Mouse (Mus musculus): Measurements from ENCODE around the gene Gng3. TPM values are rescaled to one million over a fixed set of nuclear protein-coding genes. Genes with fewer than 3 reads are reported as not detected.

Gene Gng3
- polyA plus RNA-seq, 1 experiment from 2014 or later: 1.3 TPM

- Histone ChIP-seq H3K4me1 (replicated peaks) (peaks cover 19% of the 10 kb centered on the region), H3K36me3 (peaks cover 20% of the 10 kb centered on the region), H3K27ac (peak within 1 kb of the TSS; percentile 87), H3K4me2 (peak within 1 kb of the TSS; percentile 65), H3K27me3 (no peaks in the 10 kb centered on the region), H3K4me3 (peak within 1 kb of the TSS; percentile 71), H3K9ac (peak within 1 kb of the TSS; percentile 62), H3K9me3 (replicated peaks) (no peaks in the 10 kb centered on the region)
- peak; percentile 96 for ATAC-seq (replicated peaks; ENCODE audit: insufficient number of reproducible peaks, insufficient read depth, low FRiP score, low read depth)
- under 1% methylated on average over 30 of the region's 30 CpGs for WGBS
Measured at GRCm38 (mm10) chr19:8802130-8802821, 36.7 kb downstream of the Gng3 start, which contains the start of gene Zbtb3. Gene Zbtb3, plus strand, starts transcription at chr19:8802555.

GRCm38 (mm10) chr19:8798947-8799315, 40.1 kb downstream of the Gng3 start:
- ATAC-seq (replicated peaks; ENCODE audit: insufficient number of reproducible peaks, insufficient read depth, low FRiP score, low read depth): no peak
- H3K4me2 ChIP-seq: peak overlapping the region; percentile 72
- peak overlapping the region; percentile 89 for H3K4me3 ChIP-seq
- no peaks in the 10 kb centered on the region for H3K27me3 ChIP-seq
- H3K9ac ChIP-seq: no peak overlapping the region
- H3K9me3 ChIP-seq (replicated peaks): no peaks in the 10 kb centered on the region
- H3K27ac ChIP-seq: no peak overlapping the region
- H3K36me3 ChIP-seq: peaks cover 16% of the 10 kb centered on the region
- peaks cover 21% of the 10 kb centered on the region for H3K4me1 ChIP-seq (replicated peaks)

- Histone ChIP-seq H3K4me1 (replicated peaks) (peaks cover 19% of the 10 kb centered on the region), H3K9me3 (replicated peaks) (no peaks in the 10 kb centered on the region), H3K36me3 (peaks cover 21% of the 10 kb centered on the region), H3K27ac (peak within 1 kb of the TSS; percentile 68), H3K9ac (peak within 1 kb of the TSS; percentile 85), H3K4me2 (peak within 1 kb of the TSS; percentile 72), H3K4me3 (peak within 1 kb of the TSS; percentile 89), H3K27me3 (no peaks in the 10 kb centered on the region)
- ATAC-seq (replicated peaks; ENCODE audit: insufficient number of reproducible peaks, insufficient read depth, low FRiP score, low read depth): peak; percentile 76
- WGBS: 2% methylated on average over 25 of the region's 25 CpGs
Measured at GRCm38 (mm10) chr19:8798264-8798946, 40.6 kb downstream of the Gng3 start, which contains the start of gene Polr2g. Gene Polr2g, minus strand, starts transcription at chr19:8798577.

- no peaks in the 10 kb centered on the region for H3K27me3 ChIP-seq
- 72% methylated on average over 7 of the region's 7 CpGs for WGBS
- peaks cover 10% of the 10 kb centered on the region for H3K4me1 ChIP-seq (replicated peaks)
- H3K9ac ChIP-seq: no peak overlapping the region
- ATAC-seq (replicated peaks; ENCODE audit: insufficient number of reproducible peaks, insufficient read depth, low FRiP score, low read depth): no peak
- no peak overlapping the region for H3K4me2 ChIP-seq
- H3K9me3 ChIP-seq (replicated peaks): no peaks in the 10 kb centered on the region
- H3K36me3 ChIP-seq: peaks cover 34% of the 10 kb centered on the region
- H3K27ac ChIP-seq: no peak overlapping the region
- H3K4me3 ChIP-seq: no peak overlapping the region
Measured at GRCm38 (mm10) chr19:8790171-8790570, 48.8 kb downstream of the Gng3 start.

DNA sequence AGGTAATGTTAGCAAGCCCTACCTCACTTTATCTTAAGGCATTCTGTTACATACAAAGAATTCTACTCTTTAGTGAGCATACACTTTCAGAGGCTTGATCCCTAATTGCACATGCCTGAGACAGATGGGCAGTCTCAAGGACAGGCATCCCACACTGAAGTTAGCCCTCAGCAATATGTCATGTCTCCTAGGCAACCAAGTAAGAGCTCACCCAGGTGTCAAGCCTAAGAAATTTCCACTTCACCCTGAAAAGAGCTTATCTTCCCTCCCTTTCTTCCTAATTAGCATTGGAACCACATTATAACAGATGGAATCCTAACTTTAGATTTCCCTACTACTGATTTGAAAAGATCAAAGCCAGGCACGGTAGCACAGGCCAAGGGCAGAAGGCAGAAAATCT, 49.8 kb downstream of the Gng3 start:
- no peak overlapping the region for H3K27ac ChIP-seq
- H3K36me3 ChIP-seq: peaks cover 24% of the 10 kb centered on the region
- no peaks in the 10 kb centered on the region for H3K27me3 ChIP-seq
- no peak overlapping the region for H3K4me3 ChIP-seq
- ATAC-seq (replicated peaks; ENCODE audit: insufficient number of reproducible peaks, insufficient read depth, low FRiP score, low read depth): no peak
- H3K9me3 ChIP-seq (replicated peaks): no peaks in the 10 kb centered on the region
- peaks cover 12% of the 10 kb centered on the region for H3K4me1 ChIP-seq (replicated peaks)
- 38% methylated on average over 1 of the region's 1 CpGs for WGBS
- H3K9ac ChIP-seq: no peak overlapping the region
- H3K4me2 ChIP-seq: no peak overlapping the region

- H3K4me1 ChIP-seq (replicated peaks): peaks cover 12% of the 10 kb centered on the region
- 43% methylated on average over 3 of the region's 3 CpGs for WGBS
Measured at GRCm38 (mm10) chr19:8788521-8788920, 50.5 kb downstream of the Gng3 start.

More at GRCm38 (mm10) chr19:8788521-8788920, 50.5 kb downstream of the Gng3 start:
- H3K27me3 ChIP-seq: no peaks in the 10 kb centered on the region
- H3K4me3 ChIP-seq: no peak overlapping the region
- H3K36me3 ChIP-seq: peaks cover 18% of the 10 kb centered on the region
- ATAC-seq (replicated peaks; ENCODE audit: insufficient number of reproducible peaks, insufficient read depth, low FRiP score, low read depth): no peak
- H3K9me3 ChIP-seq (replicated peaks): no peaks in the 10 kb centered on the region
- no peak overlapping the region for H3K9ac ChIP-seq
- H3K27ac ChIP-seq: no peak overlapping the region
- no peak overlapping the region for H3K4me2 ChIP-seq

Small RNA genes within 50 kb of the gene (microRNA-seq; reads per million reads assigned to microRNA genes)
- gene Mir5136: not detected

Other genes with a start within 250 kb of the Gng3 start
- gene Slc22a8, start 247.9 kb downstream of the Gng3 start, polyA plus RNA-seq (2015; fragmentation: Nextera tagmentation; extraction: Ambion mirVana): 0.08 and 0.10 TPM in 2 replicates
- not detected in 2 replicates for gene Slc22a6, start 221.2 kb downstream of the Gng3 start, polyA plus RNA-seq (2015; fragmentation: Nextera tagmentation; extraction: Ambion mirVana)
- 0.05 and 0.24 TPM in 2 replicates for gene Chrm1, start 175.4 kb downstream of the Gng3 start, polyA plus RNA-seq (2015; fragmentation: Nextera tagmentation; extraction: Ambion mirVana)
- 59.4 and 71.5 TPM in 2 replicates for gene Slc3a2, start 115.8 kb downstream of the Gng3 start, polyA plus RNA-seq (2015; fragmentation: Nextera tagmentation; extraction: Ambion mirVana)
- 42.8 and 59.3 TPM in 2 replicates for gene Wdr74, start 103.4 kb downstream of the Gng3 start, polyA plus RNA-seq (2015; fragmentation: Nextera tagmentation; extraction: Ambion mirVana)
- 0.69 and 1.9 TPM in 2 replicates for gene 1700092M07Rik, start 98.5 kb downstream of the Gng3 start, polyA plus RNA-seq (2015; fragmentation: Nextera tagmentation; extraction: Ambion mirVana)
- 81.0 and 92.0 TPM in 2 replicates for gene Stx5a, start 97.8 kb downstream of the Gng3 start, polyA plus RNA-seq (2015; fragmentation: Nextera tagmentation; extraction: Ambion mirVana)
- gene Nxf1, start 82.1 kb downstream of the Gng3 start, polyA plus RNA-seq (2015; fragmentation: Nextera tagmentation; extraction: Ambion mirVana): 100 and 132 TPM in 2 replicates
- 154 and 157 TPM in 2 replicates for gene Tmem223, start 68.2 kb downstream of the Gng3 start, polyA plus RNA-seq (2015; fragmentation: Nextera tagmentation; extraction: Ambion mirVana)
- 47.6 and 60.3 TPM in 2 replicates for gene Tmem179b, start 64.7 kb downstream of the Gng3 start, polyA plus RNA-seq (2015; fragmentation: Nextera tagmentation; extraction: Ambion mirVana)
- gene Taf6l, start 52.8 kb downstream of the Gng3 start, polyA plus RNA-seq (2015; fragmentation: Nextera tagmentation; extraction: Ambion mirVana): 15.4 and 18.8 TPM in 2 replicates
- gene Polr2g, start 40.6 kb downstream of the Gng3 start, polyA plus RNA-seq (2015; fragmentation: Nextera tagmentation; extraction: Ambion mirVana): 118 and 126 TPM in 2 replicates
- gene Zbtb3, start 36.6 kb downstream of the Gng3 start, polyA plus RNA-seq (2015; fragmentation: Nextera tagmentation; extraction: Ambion mirVana): 3.5 and 3.8 TPM in 2 replicates
- gene Ttc9c, start 19.9 kb downstream of the Gng3 start, polyA plus RNA-seq (2015; fragmentation: Nextera tagmentation; extraction: Ambion mirVana): 30.9 and 36.2 TPM in 2 replicates
- 2.6 and 3.1 TPM in 2 replicates for gene Hnrnpul2, start 19.2 kb downstream of the Gng3 start, polyA plus RNA-seq (2015; fragmentation: Nextera tagmentation; extraction: Ambion mirVana)
- gene AC129217.1, start 9.4 kb downstream of the Gng3 start, polyA plus RNA-seq (2015; fragmentation: Nextera tagmentation; extraction: Ambion mirVana): 0.36 TPM in 1 of 2 replicates, not detected in the other
- gene Bscl2, start 1.7 kb downstream of the Gng3 start, polyA plus RNA-seq (2015; fragmentation: Nextera tagmentation; extraction: Ambion mirVana): 36.4 and 47.0 TPM in 2 replicates
- 1.8 and 2.4 TPM in 2 replicates for gene Lrrn4cl, start 11.6 kb upstream of the Gng3 start, polyA plus RNA-seq (2015; fragmentation: Nextera tagmentation; extraction: Ambion mirVana)
- gene Ubxn1, start 32.3 kb upstream of the Gng3 start, polyA plus RNA-seq (2015; fragmentation: Nextera tagmentation; extraction: Ambion mirVana): 120 and 127 TPM in 2 replicates
- 54.8 and 63.4 TPM in 2 replicates for gene Uqcc3, start 41.7 kb upstream of the Gng3 start, polyA plus RNA-seq (2015; fragmentation: Nextera tagmentation; extraction: Ambion mirVana)
- 35.8 and 44.8 TPM in 2 replicates for gene Lbhd1, start 44.5 kb upstream of the Gng3 start, polyA plus RNA-seq (2015; fragmentation: Nextera tagmentation; extraction: Ambion mirVana)
- not detected in 2 replicates for gene Gm49403, start 44.7 kb upstream of the Gng3 start, polyA plus RNA-seq (2015; fragmentation: Nextera tagmentation; extraction: Ambion mirVana)
- 44.7 and 51.9 TPM in 2 replicates for gene 1810009A15Rik, start 49.7 kb upstream of the Gng3 start, polyA plus RNA-seq (2015; fragmentation: Nextera tagmentation; extraction: Ambion mirVana)
- gene Gm49416, start 49.7 kb upstream of the Gng3 start, polyA plus RNA-seq (2015; fragmentation: Nextera tagmentation; extraction: Ambion mirVana): not detected in 2 replicates
- gene Ints5, start 53.8 kb upstream of the Gng3 start, polyA plus RNA-seq (2015; fragmentation: Nextera tagmentation; extraction: Ambion mirVana): 21.2 and 29.4 TPM in 2 replicates
- 50.0 and 67.9 TPM in 2 replicates for gene Ganab, start 58.9 kb upstream of the Gng3 start, polyA plus RNA-seq (2015; fragmentation: Nextera tagmentation; extraction: Ambion mirVana)
- gene B3gat3, start 81.2 kb upstream of the Gng3 start, polyA plus RNA-seq (2015; fragmentation: Nextera tagmentation; extraction: Ambion mirVana): 33.3 and 38.1 TPM in 2 replicates
- 1.9 and 2.3 TPM in 2 replicates for gene Rom1, start 90.2 kb upstream of the Gng3 start, polyA plus RNA-seq (2015; fragmentation: Nextera tagmentation; extraction: Ambion mirVana)
- gene Eml3, start 90.4 kb upstream of the Gng3 start, polyA plus RNA-seq (2015; fragmentation: Nextera tagmentation; extraction: Ambion mirVana): 12.7 and 21.9 TPM in 2 replicates
- gene Mta2, start 102.7 kb upstream of the Gng3 start, polyA plus RNA-seq (2015; fragmentation: Nextera tagmentation; extraction: Ambion mirVana): 74.2 and 99.5 TPM in 2 replicates
- gene Tut1, start 114.7 kb upstream of the Gng3 start, polyA plus RNA-seq (2015; fragmentation: Nextera tagmentation; extraction: Ambion mirVana): 13.7 and 19.4 TPM in 2 replicates
- gene Eef1g, start 127.8 kb upstream of the Gng3 start, polyA plus RNA-seq (2015; fragmentation: Nextera tagmentation; extraction: Ambion mirVana): 216 and 256 TPM in 2 replicates
- gene Ahnak, start 150.1 kb upstream of the Gng3 start, polyA plus RNA-seq (2015; fragmentation: Nextera tagmentation; extraction: Ambion mirVana): 31.4 and 38.4 TPM in 2 replicates
- gene Scgb1a1, start 248.8 kb upstream of the Gng3 start, polyA plus RNA-seq (2015; fragmentation: Nextera tagmentation; extraction: Ambion mirVana): 0.30 and 0.44 TPM in 2 replicates

All from heart, embryonic 15.5 days (tissue).